Mouse (Mus musculus): ENCODE results near the gene Atxn2. TPM values are rescaled to one million over a fixed set of nuclear protein-coding genes. Genes with fewer than 3 reads are reported as not detected.

Atxn2 gene
- polyA plus RNA-seq, 1 experiment = 71.9 TPM

- H3K27ac ChIP-seq (ENCODE audit: insufficient read depth, low read length) = peak overlapping the region; percentile 77
- TF ChIP-seq CTCF (IDR thresholded peaks at IDR 0.05; ENCODE audit: extremely low read depth, insufficient read depth, insufficient read length, insufficient replicate concordance) (no peak), POLR2A (IDR thresholded peaks at IDR 0.05; ENCODE audit: low read depth, low read length) (no peak)
- no peak for DNase-seq (ENCODE audit: low read depth in 1 of 2, low spot score in 2 of 2)
- peaks cover 30% of the 10 kb centered on the region; the same call in 1 of the 2 replicates for H3K4me1 ChIP-seq (ENCODE audit: control insufficient read depth, insufficient read depth, insufficient read length)
- H3K4me3 ChIP-seq (ENCODE audit: extremely low read depth, insufficient read depth, insufficient read length) = peak overlapping the region; percentile 56; the same call in 1 of the 2 replicates
- no peaks in the 10 kb centered on the region for H3K27me3 ChIP-seq (ENCODE audit: control insufficient read depth, insufficient read depth, low read length)
- WGBS = 17% methylated on average over 2 of the region's 2 CpGs
- H3K36me3 ChIP-seq (ENCODE audit: control insufficient read depth, insufficient read depth, low read length) = peaks cover 12% of the 10 kb centered on the region
These were observed 122.0 kb downstream of the Atxn2 start for GRCm38 (mm10) chr5:121833159-121833558.

- Histone ChIP-seq H3K36me3 (ENCODE audit: control insufficient read depth, insufficient read depth, low read length) (peaks cover 6% of the 10 kb centered on the region), H3K27ac (ENCODE audit: insufficient read depth, low read length) (peak overlapping the region; percentile 96), H3K4me1 (ENCODE audit: control insufficient read depth, insufficient read depth, insufficient read length) (peaks cover 30% of the 10 kb centered on the region; the same call in 1 of the 2 replicates), H3K4me3 (ENCODE audit: extremely low read depth, insufficient read depth, insufficient read length) (peak overlapping the region; percentile 74), H3K27me3 (ENCODE audit: control insufficient read depth, insufficient read depth, low read length) (no peaks in the 10 kb centered on the region)
- TF ChIP-seq CTCF (IDR thresholded peaks at IDR 0.05; ENCODE audit: extremely low read depth, insufficient read depth, insufficient read length, insufficient replicate concordance) = no peak
- no peak for TF ChIP-seq POLR2A (IDR thresholded peaks at IDR 0.05; ENCODE audit: low read depth, low read length)
- WGBS = 7% methylated on average over 10 of the region's 10 CpGs
- peak; percentile 80 to 97 for DNase-seq (ENCODE audit: low read depth in 1 of 2, low spot score in 2 of 2)
These were observed 122.6 kb downstream of the Atxn2 start for GRCm38 (mm10) chr5:121833572-121834240.

- 15% methylated on average over 7 of the region's 7 CpGs for WGBS
- TF ChIP-seq POLR2A (IDR thresholded peaks at IDR 0.05; ENCODE audit: low read depth, low read length) = no peak; the same call in 1 of the 2 replicates
- TF ChIP-seq CTCF (IDR thresholded peaks at IDR 0.05; ENCODE audit: extremely low read depth, insufficient read depth, insufficient read length, insufficient replicate concordance) = no peak
- DNase-seq (ENCODE audit: low read depth in 1 of 2, low spot score in 2 of 2) = no peak
- H3K27me3 ChIP-seq (ENCODE audit: control insufficient read depth, insufficient read depth, low read length) = no peaks in the 10 kb centered on the region
- H3K27ac ChIP-seq (ENCODE audit: insufficient read depth, low read length) = peak overlapping the region; percentile 96
- H3K4me3 ChIP-seq (ENCODE audit: extremely low read depth, insufficient read depth, insufficient read length) = peak overlapping the region; percentile 74
- peaks cover 1% of the 10 kb centered on the region; the same call in 1 of the 2 replicates for H3K36me3 ChIP-seq (ENCODE audit: control insufficient read depth, insufficient read depth, low read length)
- H3K4me1 ChIP-seq (ENCODE audit: control insufficient read depth, insufficient read depth, insufficient read length) = peaks cover 34% of the 10 kb centered on the region; the same call in 1 of the 2 replicates
These were observed 123.1 kb downstream of the Atxn2 start for GRCm38 (mm10) chr5:121834241-121834606.

- TF ChIP-seq CTCF (IDR thresholded peaks at IDR 0.05; ENCODE audit: extremely low read depth, insufficient read depth, insufficient read length, insufficient replicate concordance) (no peak), POLR2A (IDR thresholded peaks at IDR 0.05; ENCODE audit: low read depth, low read length) (no peak)
- Histone ChIP-seq H3K27ac (ENCODE audit: insufficient read depth, low read length) (peak overlapping the region; percentile 96), H3K4me3 (ENCODE audit: extremely low read depth, insufficient read depth, insufficient read length) (peak overlapping the region; percentile 74), H3K36me3 (ENCODE audit: control insufficient read depth, insufficient read depth, low read length) (no peaks in the 10 kb centered on the region), H3K4me1 (ENCODE audit: control insufficient read depth, insufficient read depth, insufficient read length) (peaks cover 34% of the 10 kb centered on the region; the same call in 1 of the 2 replicates), H3K27me3 (ENCODE audit: control insufficient read depth, insufficient read depth, low read length) (no peaks in the 10 kb centered on the region)
- DNase-seq (ENCODE audit: low read depth in 1 of 2, low spot score in 2 of 2) = no peak
- WGBS = 5% methylated on average over 12 of the region's 12 CpGs
These were observed 124.0 kb downstream of the Atxn2 start for GRCm38 (mm10) chr5:121834991-121835747.

GRCm38 (mm10) chr5:121835949-121836691 lies 125.0 kb downstream of the Atxn2 start:
- Histone ChIP-seq H3K4me1 (ENCODE audit: control insufficient read depth, insufficient read depth, insufficient read length) (peaks cover 27% of the 10 kb centered on the region; the same call in 1 of the 2 replicates), H3K27me3 (ENCODE audit: control insufficient read depth, insufficient read depth, low read length) (no peaks in the 10 kb centered on the region), H3K4me3 (ENCODE audit: extremely low read depth, insufficient read depth, insufficient read length) (peak overlapping the region; percentile 74), H3K27ac (ENCODE audit: insufficient read depth, low read length) (peak overlapping the region; percentile 99), H3K36me3 (ENCODE audit: control insufficient read depth, insufficient read depth, low read length) (no peaks in the 10 kb centered on the region)
- WGBS = 2% methylated on average over 49 of the region's 51 CpGs
- DNase-seq (ENCODE audit: low read depth in 1 of 2, low spot score in 2 of 2) = peak; percentile 75 to 87
- TF ChIP-seq POLR2A (IDR thresholded peaks at IDR 0.05; ENCODE audit: low read depth, low read length) (peak; percentile 24; the same call in 1 of the 2 replicates), CTCF (IDR thresholded peaks at IDR 0.05; ENCODE audit: extremely low read depth, insufficient read depth, insufficient read length, insufficient replicate concordance) (no peak)

- H3K27me3 ChIP-seq (ENCODE audit: control insufficient read depth, insufficient read depth, low read length) = no peaks in the 10 kb centered on the region
- H3K4me1 ChIP-seq (ENCODE audit: control insufficient read depth, insufficient read depth, insufficient read length) = peaks cover 20% of the 10 kb centered on the region; the same call in 1 of the 2 replicates
- WGBS = under 1% methylated on average over 70 of the region's 77 CpGs
- peak overlapping the region; percentile 99 for H3K27ac ChIP-seq (ENCODE audit: insufficient read depth, low read length)
- H3K36me3 ChIP-seq (ENCODE audit: control insufficient read depth, insufficient read depth, low read length) = no peaks in the 10 kb centered on the region
- no peak for TF ChIP-seq CTCF (IDR thresholded peaks at IDR 0.05; ENCODE audit: extremely low read depth, insufficient read depth, insufficient read length, insufficient replicate concordance)
- peak; percentile 91 for TF ChIP-seq POLR2A (IDR thresholded peaks at IDR 0.05; ENCODE audit: low read depth, low read length)
- peak overlapping the region; percentile 74 for H3K4me3 ChIP-seq (ENCODE audit: extremely low read depth, insufficient read depth, insufficient read length)
- peak; percentile 93 to 95 for DNase-seq (ENCODE audit: low read depth in 1 of 2, low spot score in 2 of 2)
These were observed 125.7 kb downstream of the Atxn2 start for GRCm38 (mm10) chr5:121836692-121837415.
